Comparison of ENCODE assay signal across 14 mouse cellular contexts in the genomic region with DNA sequence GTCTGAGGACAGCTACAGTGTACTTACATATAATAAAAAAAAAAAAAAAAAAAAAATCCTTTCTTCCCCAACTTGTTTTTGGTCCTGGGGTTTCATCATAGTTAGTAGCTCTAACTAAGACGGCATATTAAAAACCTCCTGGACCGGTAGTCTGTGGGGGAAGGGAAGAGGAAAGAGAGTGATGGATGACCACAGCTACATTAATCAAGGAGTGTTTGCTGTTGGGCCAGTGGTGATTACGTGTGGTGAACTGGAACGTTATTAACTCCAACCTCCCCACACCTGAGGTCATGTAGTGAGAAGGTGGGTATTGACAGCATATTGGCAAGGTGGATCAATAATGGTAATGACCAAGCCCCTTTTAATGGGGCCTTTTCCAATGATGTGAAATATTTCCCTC. TPM values are rescaled to one million over a fixed set of nuclear protein-coding genes. Genes with fewer than 3 reads are reported as not detected.
DNase-seq lines count a peak whose midpoint lies in the region; ATAC-seq and TF ChIP-seq lines count a peak whose summit lies in the region.
"Had no signal": no experiment of that assay in that cellular context is flagged by ENCODE, and none has a peak within 500 bp of the region (broad histone marks: within the 10 kb centered on the region; RNA-seq: fewer than 3 reads in every experiment).

No protein-coding gene starts in this region.

- no peak for TF ChIP-seq POLR2A in olfactory bulb, adult 2 months (IDR thresholded peaks at IDR 0.05; ENCODE audit: insufficient read depth, low read depth, low read length)

- peak overlapping the region; percentile 96 for H3K27ac ChIP-seq in hindbrain, embryonic 10.5 days
- no peak overlapping the region for H3K27ac ChIP-seq in hindbrain, embryonic 14.5 days
- H3K27ac ChIP-seq in midbrain, embryonic 12.5 days (replicated peaks): peak overlapping the region; percentile 88; the same call in 1 of the 2 replicates
- no peak overlapping the region for H3K27ac ChIP-seq in midbrain, postnatal 0 days (ENCODE audit: low read depth, low read length)
- 0 out of 2 replicates have a peak overlapping the region, but pooled peaks have one; percentile 16 for H3K27ac ChIP-seq in olfactory bulb, adult 2 months (ENCODE audit: insufficient read depth, low read depth, low read length)
- H3K27ac ChIP-seq: limb, embryonic 13.5 days had no signal

- H3K9me3 ChIP-seq in hindbrain, embryonic 10.5 days: no peaks in the 10 kb centered on the region
- H3K9me3 ChIP-seq in hindbrain, embryonic 14.5 days (ENCODE audit: control insufficient read depth, low read length): no peaks in the 10 kb centered on the region
- H3K9me3 ChIP-seq in midbrain, embryonic 12.5 days: no peaks in the 10 kb centered on the region
- H3K9me3 ChIP-seq in midbrain, postnatal 0 days (ENCODE audit: low read length): no peaks in the 10 kb centered on the region
- H3K9me3 ChIP-seq: limb, embryonic 13.5 days had no signal

- 0 out of 2 replicates have a peak, but pooled peaks cover 4% of the 10 kb centered on the region for H3K27me3 ChIP-seq in hindbrain, embryonic 10.5 days (ENCODE audit: insufficient read depth, poor library complexity, severe bottlenecking)
- no peaks in the 10 kb centered on the region for H3K27me3 ChIP-seq in hindbrain, embryonic 14.5 days (ENCODE audit: control insufficient read depth, insufficient read depth, low read length)
- no peaks in the 10 kb centered on the region for H3K27me3 ChIP-seq in midbrain, embryonic 12.5 days
- H3K27me3 ChIP-seq in midbrain, postnatal 0 days (ENCODE audit: insufficient read depth, low read length): no peaks in the 10 kb centered on the region
- H3K27me3 ChIP-seq: limb, embryonic 13.5 days had no signal

- peak; percentile 29 to 84 for DNase-seq in adrenal gland, adult (ENCODE audit: inconsistent age in 2 of 2, low spot score in 1 of 2)
- DNase-seq in adrenal gland, adult 18-20 months (ENCODE audit: low spot score in 2 of 2): no peak
- no peak for DNase-seq in hindbrain, embryonic 10.5 days (ENCODE audit: low spot score)
- no peak for DNase-seq in hindbrain, embryonic 14.5 days (ENCODE audit: low spot score)
- no peak for DNase-seq in midbrain, postnatal 0 days (ENCODE audit: low spot score)
- no peak for DNase-seq in adipocyte (ENCODE audit: low spot score)
- DNase-seq: adrenal gland, postnatal 10 days; cerebellum, adult 11-12 months; embryo, embryonic 11 days; layer of hippocampus, postnatal 36 days; right cerebral cortex, postnatal 14 days had no signal

- no peak for ATAC-seq in hindbrain, embryonic 14.5 days (ENCODE audit: low FRiP score)
- no peak for ATAC-seq in midbrain, embryonic 12.5 days (ENCODE audit: low FRiP score, low read depth)
- ATAC-seq in midbrain, postnatal 0 days (ENCODE audit: low FRiP score): no peak

- H3K4me1 ChIP-seq in hindbrain, embryonic 10.5 days (replicated peaks): peaks cover 56% of the 10 kb centered on the region
- H3K4me1 ChIP-seq in hindbrain, embryonic 14.5 days (replicated peaks; ENCODE audit: control insufficient read depth, insufficient read depth, low read length): peaks cover 37% of the 10 kb centered on the region
- peaks cover 37% of the 10 kb centered on the region for H3K4me1 ChIP-seq in midbrain, embryonic 12.5 days
- H3K4me1 ChIP-seq in midbrain, postnatal 0 days (ENCODE audit: insufficient read depth, low read length): peaks cover 6% of the 10 kb centered on the region; the same call in 1 of the 2 replicates
- peaks cover 19% of the 10 kb centered on the region for H3K4me1 ChIP-seq in olfactory bulb, adult 2 months (ENCODE audit: control insufficient read depth, insufficient read depth, low read length)

- no peak overlapping the region for H3K4me2 ChIP-seq in hindbrain, embryonic 14.5 days (replicated peaks)
- H3K4me2 ChIP-seq in midbrain, embryonic 12.5 days (replicated peaks): no peak overlapping the region
- no peak overlapping the region for H3K4me2 ChIP-seq in midbrain, postnatal 0 days (ENCODE audit: low read depth, low read length, poor library complexity, severe bottlenecking)
- H3K4me2 ChIP-seq: limb, embryonic 13.5 days had no signal

- H3K4me3 ChIP-seq in hindbrain, embryonic 10.5 days: no peak overlapping the region
- H3K4me3 ChIP-seq in hindbrain, embryonic 14.5 days (replicated peaks; ENCODE audit: low read length): no peak overlapping the region
- H3K4me3 ChIP-seq in midbrain, embryonic 12.5 days: no peak overlapping the region
- no peak overlapping the region for H3K4me3 ChIP-seq in midbrain, postnatal 0 days (ENCODE audit: low read depth, low read length)
- H3K4me3 ChIP-seq in olfactory bulb, adult 2 months (ENCODE audit: insufficient read depth, low read depth, low read length): no peak overlapping the region
- H3K4me3 ChIP-seq: limb, embryonic 13.5 days had no signal

- 68% methylated on average over 4 of the region's 4 CpGs for WGBS in hindbrain, embryonic 10.5 days
- 40% methylated on average over 4 of the region's 4 CpGs for WGBS in hindbrain, embryonic 14.5 days
- 77% methylated on average over 4 of the region's 4 CpGs for WGBS in midbrain, embryonic 12.5 days
- 93% methylated on average over 4 of the region's 4 CpGs for WGBS in midbrain, postnatal 0 days
- WGBS in olfactory bulb, adult 2 months: 84% methylated on average over 4 of the region's 4 CpGs

- no peak overlapping the region for H3K9ac ChIP-seq in hindbrain, embryonic 14.5 days
- no peak overlapping the region for H3K9ac ChIP-seq in midbrain, embryonic 12.5 days (replicated peaks)
- no peak overlapping the region for H3K9ac ChIP-seq in midbrain, postnatal 0 days (replicated peaks; ENCODE audit: low read length, poor library complexity, severe bottlenecking)
- H3K9ac ChIP-seq: limb, embryonic 13.5 days had no signal

- no peak for TF ChIP-seq CTCF in midbrain, postnatal 0 days (IDR thresholded peaks at IDR 0.05)
- no peak for TF ChIP-seq CTCF in olfactory bulb, adult 2 months (IDR thresholded peaks at IDR 0.05; ENCODE audit: insufficient read depth, low read depth, low read length)

- H3K36me3 ChIP-seq in hindbrain, embryonic 10.5 days: no peaks in the 10 kb centered on the region
- no peaks in the 10 kb centered on the region for H3K36me3 ChIP-seq in hindbrain, embryonic 14.5 days (replicated peaks; ENCODE audit: control insufficient read depth, insufficient read depth)
- no peaks in the 10 kb centered on the region for H3K36me3 ChIP-seq in midbrain, embryonic 12.5 days
- no peaks in the 10 kb centered on the region for H3K36me3 ChIP-seq in midbrain, postnatal 0 days (ENCODE audit: insufficient read depth, low read length)
- H3K36me3 ChIP-seq: limb, embryonic 13.5 days had no signal

RNA-seq across cellular contexts. Expression of gene Sema4b, which starts 2.1 kb away (rescaled TPM):
- 10 to 100 TPM; 62.7 to 75.9 TPM for total RNA-seq in adrenal gland, adult 18-20 months (2021)
- 14.0 and 17.5 TPM in 2 replicates for polyA plus RNA-seq in hindbrain, embryonic 10.5 days (2016; fragmentation: Nextera tagmentation; extraction: Ambion mirVana)
- polyA plus RNA-seq in hindbrain, embryonic 14.5 days (2014; fragmentation: Nextera tagmentation; extraction: Ambion mirVana): 17.4 and 19.7 TPM in 2 replicates
- 17.7 and 20.9 TPM in 2 replicates for polyA plus RNA-seq in midbrain, embryonic 12.5 days (2016; fragmentation: Nextera tagmentation; extraction: Ambion mirVana)
- 40.3 and 43.7 TPM in 2 replicates for total RNA-seq in midbrain, postnatal 0 days (2014; rRNA removed)
- 26.3 and 29.2 TPM in 2 replicates for polyA plus RNA-seq in midbrain, postnatal 0 days (2015; fragmentation: Nextera tagmentation; extraction: Ambion mirVana)
- polyA plus RNA-seq in olfactory bulb, adult 2 months (2012; ENCODE audit: insufficient read depth, insufficient read length, low replicate concordance, missing spikeins): not detected in 2 replicates

RNA-seq across cellular contexts. Expression of gene Cib1, which starts 48.1 kb away (rescaled TPM):
- total RNA-seq in adrenal gland, adult 18-20 months (2021): 10 to 100 TPM; 53.9 to 64.2 TPM
- 74.8 and 79.6 TPM in 2 replicates for polyA plus RNA-seq in hindbrain, embryonic 10.5 days (2016; fragmentation: Nextera tagmentation; extraction: Ambion mirVana)
- polyA plus RNA-seq in hindbrain, embryonic 14.5 days (2014; fragmentation: Nextera tagmentation; extraction: Ambion mirVana): 29.8 and 41.1 TPM in 2 replicates
- 41.3 and 42.3 TPM in 2 replicates for polyA plus RNA-seq in midbrain, embryonic 12.5 days (2016; fragmentation: Nextera tagmentation; extraction: Ambion mirVana)
- 15.2 and 22.3 TPM in 2 replicates for total RNA-seq in midbrain, postnatal 0 days (2014; rRNA removed)
- polyA plus RNA-seq in midbrain, postnatal 0 days (2015; fragmentation: Nextera tagmentation; extraction: Ambion mirVana): 30.6 and 33.7 TPM in 2 replicates
- polyA plus RNA-seq in olfactory bulb, adult 2 months (2012; ENCODE audit: insufficient read depth, insufficient read length, low replicate concordance, missing spikeins): not detected in 2 replicates

RNA-seq across cellular contexts. Expression of gene Gdpgp1, which starts 48.1 kb away (rescaled TPM):
- total RNA-seq in adrenal gland, adult 18-20 months (2021): 1 to 10 TPM; 3.8 to 4.1 TPM
- polyA plus RNA-seq in hindbrain, embryonic 10.5 days (2016; fragmentation: Nextera tagmentation; extraction: Ambion mirVana): 6.2 and 6.5 TPM in 2 replicates
- 3.4 and 3.8 TPM in 2 replicates for polyA plus RNA-seq in hindbrain, embryonic 14.5 days (2014; fragmentation: Nextera tagmentation; extraction: Ambion mirVana)
- polyA plus RNA-seq in midbrain, embryonic 12.5 days (2016; fragmentation: Nextera tagmentation; extraction: Ambion mirVana): 4.0 and 4.6 TPM in 2 replicates
- total RNA-seq in midbrain, postnatal 0 days (2014; rRNA removed): 5.9 and 7.4 TPM in 2 replicates
- 2.5 and 2.8 TPM in 2 replicates for polyA plus RNA-seq in midbrain, postnatal 0 days (2015; fragmentation: Nextera tagmentation; extraction: Ambion mirVana)
- not detected in 2 replicates for polyA plus RNA-seq in olfactory bulb, adult 2 months (2012; ENCODE audit: insufficient read depth, insufficient read length, low replicate concordance, missing spikeins)

Comparison
In these comparisons a context has a peak if more than half of its experiments do, and no peak if none do; other contexts are left out.
1. DNase-seq: peak in adrenal gland, adult (2 of 2); none in adrenal gland, adult 18-20 months (0 of 2), hindbrain, embryonic 10.5 days (single experiment), hindbrain, embryonic 14.5 days (single experiment), midbrain, postnatal 0 days (single experiment) and adipocyte (single experiment).
2. H3K27ac ChIP-seq: peak in hindbrain, embryonic 10.5 days (single experiment), midbrain, embryonic 12.5 days (single experiment) and olfactory bulb, adult 2 months (single experiment); none in hindbrain, embryonic 14.5 days (single experiment) and midbrain, postnatal 0 days (single experiment).
3. RNA of gene Cib1, which starts 48.1 kb away (polyA plus RNA-seq): 74.8 to 79.6 TPM in hindbrain, embryonic 10.5 days, 41.3 to 42.3 TPM in midbrain, embryonic 12.5 days, 29.8 to 41.1 TPM in hindbrain, embryonic 14.5 days and 30.6 to 33.7 TPM in midbrain, postnatal 0 days; not detected in olfactory bulb, adult 2 months; every median in the first group is over 10 times any median in the second.